Mouse (Mus musculus) natural killer cell, adult 2 months (primary cell): ENCODE results near the gene Ss18l2.

ENCODE experiments used
- DNase-seq, 2 experiments: peaks; one replicate each; pipeline ENCODE4 v3.0.0; 2022; ENCODE audit warnings: low spot score in 2 of 2

Ss18l2 gene

GRCm38 (mm10) chr9:121709898-121710583 lies at the start of gene Ss18l2:
Gene Ss18l2, plus strand, starts transcription at chr9:121710329.
- peak; percentile 94 to 95 for DNase-seq

- no peak for DNase-seq
These were observed 46.7 kb upstream of the Ss18l2 start for GRCm38 (mm10) chr9:121663467-121663866.

- no peak for DNase-seq
These were observed 46.0 kb upstream of the Ss18l2 start for GRCm38 (mm10) chr9:121664104-121664503.

DNA sequence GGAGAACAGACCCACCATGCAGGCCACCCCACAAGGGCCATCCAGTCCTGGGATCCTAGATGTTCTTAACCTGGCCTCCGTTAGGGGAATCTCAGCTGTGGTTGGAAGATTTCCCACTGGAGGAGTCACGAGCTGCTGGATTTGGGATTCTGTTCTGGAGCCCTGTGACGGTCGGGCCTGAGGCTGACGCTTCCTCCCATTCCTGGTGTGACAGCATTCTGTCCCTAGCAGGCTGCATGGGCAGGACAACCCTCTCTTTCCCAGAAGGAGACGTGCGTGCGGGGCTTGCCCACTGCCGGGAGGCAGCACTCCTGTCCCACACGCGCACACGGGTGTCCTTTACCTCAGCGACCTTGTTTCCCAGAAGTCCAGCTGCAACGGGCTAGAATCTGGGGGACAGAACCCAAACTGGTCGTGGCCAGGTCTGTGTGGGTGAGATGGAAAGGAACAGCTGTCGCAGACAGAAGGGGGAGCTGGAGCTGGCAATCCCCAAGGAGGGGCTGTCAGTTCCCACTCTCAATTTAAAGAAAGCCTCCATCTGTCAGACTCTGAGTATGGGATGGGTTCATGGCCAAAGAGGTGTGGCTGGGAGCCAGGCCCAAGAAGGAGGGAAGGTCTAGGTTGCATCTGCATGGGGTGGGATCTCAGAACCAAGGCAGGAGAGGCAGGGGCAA lies 43.0 kb upstream of the Ss18l2 start:
- DNase-seq = no peak

DNA sequence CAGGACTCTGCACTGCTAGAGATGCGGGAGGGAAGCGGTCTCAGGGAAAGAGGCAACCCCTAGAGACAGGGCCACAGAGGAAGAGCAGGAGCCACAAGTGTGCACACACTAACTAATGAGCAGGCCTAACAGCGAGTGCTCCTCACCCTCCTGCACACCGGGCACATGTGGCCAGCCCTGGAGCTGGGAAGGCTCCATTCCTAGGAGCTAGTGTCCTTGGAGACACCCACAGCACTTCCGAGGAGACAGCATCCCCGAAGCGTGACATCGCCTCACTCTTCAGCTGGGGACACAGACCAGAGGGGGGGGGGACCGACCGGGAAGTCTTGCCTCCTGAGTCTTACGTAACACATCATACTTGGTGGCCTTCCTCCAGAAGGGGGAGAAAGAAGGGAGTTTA lies 42.3 kb upstream of the Ss18l2 start:
- DNase-seq = no peak

DNA sequence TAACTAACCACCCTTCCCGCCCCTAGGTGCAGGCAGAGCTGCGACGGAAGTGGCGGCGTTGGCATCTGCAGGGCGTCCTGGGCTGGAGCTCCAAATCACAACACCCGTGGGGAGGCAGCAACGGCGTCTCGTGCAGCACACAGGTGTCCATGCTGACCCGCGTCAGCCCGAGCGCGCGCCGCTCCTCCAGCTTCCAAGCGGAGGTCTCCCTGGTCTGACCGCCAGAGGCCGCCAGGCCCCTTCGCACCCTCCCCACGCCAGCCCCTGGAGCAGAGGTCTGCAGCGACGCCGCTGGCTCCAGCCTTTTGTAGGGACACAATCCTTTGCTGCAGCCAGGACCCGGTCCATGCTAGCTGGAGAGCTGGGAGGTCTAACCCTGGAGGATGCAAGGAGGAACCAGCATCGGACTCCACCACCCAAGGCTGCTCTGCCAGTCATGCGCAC lies 40.8 kb upstream of the Ss18l2 start:
- peak; percentile 48 to 67 for DNase-seq

DNA sequence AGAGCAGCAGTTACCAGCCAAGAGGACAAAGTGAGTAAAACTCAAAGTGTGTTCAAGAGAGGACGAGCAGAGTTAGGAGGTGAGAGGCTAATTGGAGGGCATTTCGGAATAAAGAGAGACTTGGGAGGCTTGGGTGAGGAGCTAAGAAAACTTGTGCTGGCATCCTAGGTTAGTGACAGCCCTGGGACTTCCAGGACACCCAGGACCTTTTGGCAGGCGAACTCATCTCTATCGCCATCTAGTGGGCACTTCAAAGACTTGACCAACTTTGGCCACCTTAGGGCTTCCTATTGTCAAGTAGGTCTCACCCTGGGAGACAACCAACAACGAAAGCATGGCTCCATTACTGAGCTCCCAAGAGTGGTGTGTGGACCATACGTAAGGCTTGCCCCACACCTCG lies 38.8 kb upstream of the Ss18l2 start:
- peak; percentile 44 to 60 for DNase-seq

DNA sequence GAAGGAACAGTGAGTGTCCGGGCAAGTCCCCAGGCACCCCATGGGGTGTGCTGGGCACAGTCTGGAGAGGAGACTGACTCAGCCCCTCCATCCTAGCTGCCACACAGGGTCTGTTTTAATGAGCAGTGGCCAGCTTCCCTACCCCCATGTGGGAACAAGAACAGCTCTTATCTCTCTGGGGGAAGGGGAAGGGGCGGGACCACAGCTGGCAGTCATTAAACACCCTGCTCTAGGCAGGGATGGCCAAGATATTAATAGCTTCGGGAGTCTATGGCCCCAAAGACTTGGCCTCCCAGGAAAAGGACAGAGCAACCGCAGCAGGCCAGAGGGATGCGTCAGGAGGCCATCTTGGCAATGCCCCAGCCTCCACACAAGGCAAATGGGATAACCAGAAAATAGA lies 37.8 kb upstream of the Ss18l2 start:
- no peak for DNase-seq

DNA sequence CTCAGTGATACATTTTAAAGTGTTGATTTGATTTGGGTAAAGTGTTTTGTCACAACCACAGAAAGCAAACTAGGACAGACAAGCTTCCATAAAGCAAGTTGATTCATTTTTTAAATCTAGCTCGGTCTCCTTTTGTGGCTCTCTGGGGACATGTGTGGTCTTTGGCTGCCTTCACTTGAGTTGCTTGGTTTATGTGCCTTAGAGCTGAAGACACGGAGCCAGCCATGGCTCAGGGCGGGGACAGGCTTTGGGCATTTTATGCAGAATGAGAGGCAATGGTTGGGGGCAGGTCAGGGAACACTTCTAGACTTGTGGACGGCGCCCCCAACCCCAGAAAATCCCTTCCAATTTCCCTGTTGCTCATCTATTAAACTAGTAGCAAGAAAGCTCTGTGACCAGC lies 36.4 kb upstream of the Ss18l2 start:
- peak in 1 of 2 experiments; percentile 36 for DNase-seq

- peak; percentile 88 for DNase-seq
These were observed 35.1 kb upstream of the Ss18l2 start for GRCm38 (mm10) chr9:121675011-121675410.

GRCm38 (mm10) chr9:121675556-121675955 lies 34.6 kb upstream of the Ss18l2 start:
- DNase-seq = peak; percentile 36 to 42

DNA sequence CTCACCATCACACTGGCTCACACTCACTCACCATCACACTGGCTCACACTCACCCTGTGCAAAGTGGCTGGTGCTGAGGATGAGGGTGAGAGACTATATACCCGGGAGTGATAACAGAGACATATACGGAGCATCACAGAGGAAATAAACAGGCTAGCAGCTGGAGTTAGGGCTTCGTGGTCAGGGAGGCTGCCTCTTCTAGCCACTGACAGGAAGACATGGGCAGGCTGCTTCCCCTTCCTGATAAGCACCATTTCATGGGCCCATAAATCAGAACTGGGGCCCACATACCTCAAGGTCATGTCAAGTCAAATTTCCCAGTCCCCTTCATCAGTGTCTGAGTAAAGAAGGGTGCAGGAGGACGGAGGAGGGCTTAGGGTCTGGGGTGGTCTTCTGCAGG lies 33.1 kb upstream of the Ss18l2 start:
- DNase-seq = peak; percentile 29 to 41

- DNase-seq = no peak
These were observed 32.7 kb upstream of the Ss18l2 start for GRCm38 (mm10) chr9:121677476-121677875.

- peak; percentile 59 to 71 for DNase-seq
These were observed 30.6 kb upstream of the Ss18l2 start for GRCm38 (mm10) chr9:121679549-121679948.

GRCm38 (mm10) chr9:121681191-121681590 lies 28.9 kb upstream of the Ss18l2 start:
- DNase-seq = no peak

DNA sequence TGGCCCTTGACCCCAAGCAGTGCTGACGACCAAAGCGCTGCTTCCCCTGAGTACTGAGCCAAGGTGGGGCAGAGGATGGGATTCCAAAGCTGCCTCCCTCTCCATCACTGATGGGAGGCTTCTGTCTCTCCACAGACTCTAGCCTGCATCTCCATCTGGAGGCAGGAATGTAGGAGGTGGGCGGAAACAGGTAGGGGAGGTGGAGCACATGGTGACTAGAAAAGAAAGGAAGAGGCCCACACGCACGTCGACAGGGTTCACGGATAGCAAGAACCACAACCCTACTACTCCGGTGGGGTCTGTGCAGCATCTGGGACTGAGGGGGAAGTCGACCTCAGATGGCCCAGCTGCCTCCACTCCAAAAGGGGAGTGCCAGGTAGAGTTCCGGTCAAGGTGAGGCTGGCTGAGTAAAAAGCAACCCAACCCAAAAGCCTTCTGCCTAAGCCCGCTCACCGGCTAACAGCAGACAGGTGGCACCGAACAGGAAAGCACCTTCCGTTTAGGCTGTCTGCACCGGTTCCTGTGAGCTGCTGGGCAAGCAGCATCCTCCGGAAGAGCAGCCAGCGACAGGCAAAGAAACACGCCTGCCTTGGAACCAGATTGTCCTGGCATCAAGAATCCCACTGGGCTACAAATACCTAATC lies 28.0 kb upstream of the Ss18l2 start:
- DNase-seq = peak; percentile 32 to 46

DNA sequence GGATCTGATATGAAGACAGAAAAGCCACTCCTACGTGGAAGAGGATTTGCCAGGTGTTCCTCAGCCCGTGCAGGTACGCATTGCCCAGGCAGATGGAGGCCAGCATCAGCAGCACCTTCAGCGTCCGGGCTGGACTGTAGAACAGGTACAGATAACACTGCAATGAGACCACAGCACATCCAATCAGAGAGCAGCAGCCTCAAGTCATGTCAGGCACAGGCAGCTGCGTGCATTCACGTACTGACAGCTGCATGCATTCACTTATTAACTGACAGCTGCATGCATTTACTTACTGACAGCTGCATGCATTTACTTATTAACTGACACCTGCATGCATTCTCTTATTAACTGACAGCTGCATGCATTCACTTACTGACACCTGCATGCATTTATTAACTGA lies 25.4 kb upstream of the Ss18l2 start:
- DNase-seq = no peak

GRCm38 (mm10) chr9:121690200-121690651 lies 19.9 kb upstream of the Ss18l2 start:
- no peak for DNase-seq

DNA sequence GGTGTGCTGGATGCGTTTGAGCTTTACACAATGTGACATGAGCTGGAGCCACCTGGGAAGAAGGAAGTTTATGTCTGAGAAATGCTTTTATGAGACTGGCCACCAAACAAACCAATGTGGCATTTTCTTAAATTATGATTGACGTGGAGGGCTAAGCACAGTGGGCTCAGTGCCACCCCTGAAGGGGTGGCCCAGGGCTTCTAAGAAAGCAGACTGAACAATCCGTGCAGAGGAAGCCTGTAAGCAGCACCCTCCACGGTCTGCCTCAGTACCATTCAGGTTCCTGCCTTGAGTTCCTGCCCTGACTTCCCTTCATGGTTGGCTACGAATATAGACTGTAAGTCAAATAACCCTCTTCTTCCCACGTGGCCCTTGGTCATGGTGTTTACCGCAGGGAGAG lies 19.4 kb upstream of the Ss18l2 start:
- DNase-seq = no peak

GRCm38 (mm10) chr9:121694736-121695135 lies 15.4 kb upstream of the Ss18l2 start:
- DNase-seq = no peak

DNA sequence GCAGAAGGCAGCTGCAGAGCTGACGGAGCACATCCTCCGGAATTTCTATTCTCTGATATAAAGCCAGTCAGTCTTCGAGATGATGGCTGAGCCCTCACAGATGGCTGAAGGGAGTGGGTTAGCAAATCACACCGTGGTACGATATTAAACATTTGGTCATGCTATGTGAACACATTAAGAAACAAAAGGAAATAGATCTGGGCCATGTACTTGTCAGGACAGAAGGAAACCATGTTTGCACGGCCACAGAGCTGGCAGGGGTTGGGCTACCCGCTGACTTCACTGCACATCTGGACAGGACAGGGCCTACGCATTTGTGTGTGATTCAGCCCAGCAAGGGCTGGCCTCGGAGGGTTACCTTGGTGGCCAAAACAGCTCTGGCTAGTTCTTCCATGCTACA lies 13.5 kb upstream of the Ss18l2 start:
- DNase-seq = no peak

DNA sequence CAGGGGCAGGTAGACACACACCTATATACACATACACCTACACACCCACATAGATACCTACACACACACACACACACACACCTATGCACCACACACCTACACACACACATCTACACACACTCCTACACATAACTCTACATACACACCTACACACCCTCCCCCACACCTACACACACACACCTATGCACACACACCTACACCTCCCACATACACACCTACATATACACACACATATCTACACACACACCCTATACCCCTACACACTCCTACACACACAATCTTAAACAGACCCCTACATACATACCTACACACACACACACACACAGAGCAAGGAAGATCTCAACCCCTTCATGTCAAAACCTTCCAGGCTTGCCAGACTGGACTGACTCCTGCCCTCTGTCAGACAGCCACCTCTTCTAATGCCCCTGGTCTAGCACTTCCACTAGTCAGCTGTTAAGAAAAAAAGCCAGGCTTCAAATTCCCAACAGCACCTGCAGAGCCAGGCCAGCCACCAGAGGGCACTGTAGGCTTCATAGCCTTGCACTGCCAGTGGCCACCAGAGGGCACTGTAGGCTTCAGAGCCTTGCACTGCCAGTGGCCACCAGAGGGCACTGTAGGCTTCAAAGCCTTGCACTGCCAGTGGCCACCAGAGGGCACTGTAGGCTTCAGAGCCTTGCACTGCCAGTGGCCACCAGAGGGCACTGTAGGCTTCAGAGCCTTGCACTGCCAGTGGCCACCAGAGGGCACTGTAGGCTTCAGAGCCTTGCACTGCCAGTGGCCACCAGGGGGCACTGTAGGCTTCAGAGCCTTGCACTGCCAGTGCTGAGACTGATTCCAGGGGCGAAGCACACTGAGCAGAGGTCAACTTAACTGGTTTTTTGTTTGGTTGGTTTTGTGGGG lies 12.7 kb upstream of the Ss18l2 start:
- peak; percentile 86 to 89 for DNase-seq
